Mouse (Mus musculus) heart, embryonic 14.5 days (tissue): Measurements from ENCODE around the gene Fthl17a. TPM values are rescaled to one million over a fixed set of nuclear protein-coding genes. Genes with fewer than 3 reads are reported as not detected.
A peak's percentile ranks its signal among the peaks of the same experiment; 100 is the strongest.

Experiments
- ATAC-seq: fragments of 200-750 bp; cut with Nextera tagmentation; 2 replicates; pipeline ENCODE4 v1.8.0; 2017; ENCODE audit warnings: low read depth, moderate TSS enrichment; ENCODE audit not compliant: insufficient number of reproducible peaks, insufficient read depth, low FRiP score
- H3K27ac ChIP-seq, 2 experiments: fragments of 200-500 bp in 1 of 2; fragments of 300-500 bp in 1 of 2; sonication (generic) in 1 of 2; replicated peaks in 1 of 2; 2 replicates each; pipeline ENCODE4 v1.5.1; 2012 to 2014; ENCODE audit warnings: low read depth in 2 of 2, low read length in 2 of 2, control low read depth in 1 of 2, mild to moderate bottlenecking in 1 of 2, mixed read lengths in 1 of 2; ENCODE audit not compliant: control insufficient read depth in 1 of 2, insufficient read depth in 1 of 2
- H3K27me3 ChIP-seq: fragments of 300-500 bp; sonication (generic); 2 replicates; pipeline ENCODE4 v1.6.1; 2014; ENCODE audit warnings: mild to moderate bottlenecking, low read length, control low read depth; ENCODE audit not compliant: control insufficient read depth, insufficient read depth
- H3K36me3 ChIP-seq: fragments of 300-500 bp; sonication (generic); 2 replicates; pipeline ENCODE4 v1.6.1; 2014; ENCODE audit warnings: mild to moderate bottlenecking, control low read depth, low read length, mixed read lengths; ENCODE audit not compliant: control insufficient read depth, insufficient read depth
- H3K4me1 ChIP-seq, 2 experiments: fragments of 200-500 bp in 1 of 2; fragments of 300-500 bp in 1 of 2; sonication (generic) in 1 of 2; 2 replicates each; pipeline ENCODE4 v1.6.1; 2012 to 2014; ENCODE audit warnings: low read length in 2 of 2, control low read depth in 1 of 2, mixed read lengths in 1 of 2; ENCODE audit not compliant: control insufficient read depth in 2 of 2, insufficient read depth in 2 of 2
- H3K4me2 ChIP-seq: fragments of 300-500 bp; sonication (generic); 2 replicates; pipeline ENCODE4 v1.6.1; 2014; ENCODE audit warnings: mild to moderate bottlenecking, low read length
- H3K4me3 ChIP-seq, 2 experiments: fragments of 200-500 bp in 1 of 2; fragments of 300-500 bp in 1 of 2; sonication (generic) in 1 of 2; 2 replicates each; pipeline ENCODE4 v1.5.1; 2012 to 2014; ENCODE audit warnings: low read length in 2 of 2, mild to moderate bottlenecking in 2 of 2, control low read depth in 1 of 2, low read depth in 1 of 2, moderate library complexity in 1 of 2; ENCODE audit not compliant: control insufficient read depth in 1 of 2, insufficient read depth in 1 of 2
- H3K9ac ChIP-seq: fragments of 300-500 bp; sonication (generic); 2 replicates; pipeline ENCODE4 v1.6.1; 2014; ENCODE audit warnings: mild to moderate bottlenecking, low read length
- H3K9me3 ChIP-seq: fragments of 300-500 bp; sonication (generic); 2 replicates; pipeline ENCODE4 v1.6.1; 2016; ENCODE audit warnings: low read length, control low read depth; ENCODE audit not compliant: control insufficient read depth
- WGBS: fragments of 180-500 bp; shearing (Covaris S2); extraction: QIAGEN DNeasy Blood & Tissue Kit; methylation state at CpG from one replicate; pipeline ENCODE4 v1.1.7; 2014; 5-methylcytosine and 5-hydroxymethylcytosine counted together
- polyA plus RNA-seq: library from polyadenylated mRNA; unstranded; fragments of >200 nt; fragmentation: Nextera tagmentation; extraction: Ambion mirVana; gene quantifications from 2 replicates; pipeline ENCODE4 v1.2.1, GENCODE M21; 2014

Fthl17a gene
- not detected in 2 replicates for polyA plus RNA-seq

DNA sequence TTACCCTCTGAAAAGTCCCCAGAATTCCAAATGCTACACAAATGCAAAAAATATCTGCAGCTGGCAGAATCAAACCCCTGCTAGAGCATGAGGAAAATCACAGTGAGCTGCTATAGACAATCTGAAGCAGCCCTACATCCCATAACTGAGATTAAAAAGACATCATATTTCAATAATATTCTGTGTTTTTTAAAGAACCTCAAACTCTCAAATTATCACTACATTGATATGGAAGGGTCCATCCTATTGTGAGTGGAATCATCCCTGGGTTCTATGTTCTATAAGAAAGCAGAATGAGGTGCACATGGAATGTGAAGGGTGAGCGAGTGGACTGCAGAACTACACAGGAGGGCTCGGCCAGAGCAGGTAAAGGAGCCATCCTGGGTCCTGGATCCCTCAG lies at the start of gene Fthl17a:
TSS of gene Fthl17a (plus strand) at position 301 of the 400 bp plus-strand sequence.
- 79% methylated on average over 2 of the region's 2 CpGs for WGBS
- Histone ChIP-seq H3K9me3 (no peaks in the 10 kb centered on the region), H3K36me3 (no peaks in the 10 kb centered on the region), H3K4me2 (no peak within 1 kb of the TSS), H3K27ac (no peak within 1 kb of the TSS), H3K4me1 (no peaks in the 10 kb centered on the region), H3K4me3 (no peak within 1 kb of the TSS), H3K9ac (no peak within 1 kb of the TSS), H3K27me3 (no peaks in the 10 kb centered on the region)
- ATAC-seq = no peak

DNA sequence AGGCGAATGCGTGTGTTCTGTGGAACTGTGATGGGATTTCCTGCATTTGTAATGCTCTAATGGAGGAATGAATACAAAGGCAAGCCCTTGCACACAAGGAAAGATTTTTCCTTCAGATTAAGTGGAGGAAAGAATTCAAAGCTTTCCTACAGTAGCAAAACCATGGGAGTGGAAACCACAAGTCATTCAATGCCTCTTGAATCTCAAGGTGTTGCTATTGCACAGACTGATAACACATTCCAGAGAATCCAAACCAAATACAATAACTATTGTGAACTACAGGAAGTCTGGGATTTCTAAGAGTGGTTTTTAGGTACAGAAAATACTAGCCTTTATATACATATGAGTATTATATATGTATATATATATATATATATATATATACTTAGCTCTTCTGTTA lies 42.5 kb upstream of the Fthl17a start:
- H3K36me3 ChIP-seq = no peaks in the 10 kb centered on the region
- H3K4me3 ChIP-seq = no peak overlapping the region
- no peaks in the 10 kb centered on the region for H3K4me1 ChIP-seq
- H3K27ac ChIP-seq = no peak overlapping the region
- H3K27me3 ChIP-seq = no peaks in the 10 kb centered on the region
- WGBS = 76% methylated on average over 2 of the region's 2 CpGs
- H3K9ac ChIP-seq = no peak overlapping the region
- no peaks in the 10 kb centered on the region for H3K9me3 ChIP-seq
- ATAC-seq = no peak
- no peak overlapping the region for H3K4me2 ChIP-seq

DNA sequence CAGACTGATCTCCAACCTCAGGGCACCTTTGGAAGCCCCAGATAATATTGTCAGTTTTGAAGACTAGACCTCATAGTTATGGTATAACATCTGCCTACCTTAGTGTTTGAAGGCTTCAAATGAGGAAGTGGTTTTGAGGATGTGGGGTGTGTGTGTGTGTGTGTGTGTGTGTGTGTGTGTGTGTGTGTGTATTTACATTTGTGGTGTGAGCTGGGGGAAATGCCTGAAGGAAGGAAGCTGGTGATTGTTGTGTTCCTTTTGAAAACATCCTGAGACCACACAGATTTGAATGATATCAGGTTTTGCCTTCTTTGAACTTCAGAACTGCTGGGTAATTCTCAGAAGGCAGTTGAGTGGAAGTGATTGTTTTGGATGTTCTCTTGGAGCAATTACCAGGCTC lies 22.6 kb upstream of the Fthl17a start:
- Histone ChIP-seq H3K4me1 (no peaks in the 10 kb centered on the region), H3K27ac (no peak overlapping the region), H3K4me2 (no peak overlapping the region), H3K36me3 (no peaks in the 10 kb centered on the region), H3K27me3 (no peaks in the 10 kb centered on the region), H3K9ac (no peak overlapping the region), H3K4me3 (no peak overlapping the region), H3K9me3 (no peaks in the 10 kb centered on the region)
- ATAC-seq = no peak

DNA sequence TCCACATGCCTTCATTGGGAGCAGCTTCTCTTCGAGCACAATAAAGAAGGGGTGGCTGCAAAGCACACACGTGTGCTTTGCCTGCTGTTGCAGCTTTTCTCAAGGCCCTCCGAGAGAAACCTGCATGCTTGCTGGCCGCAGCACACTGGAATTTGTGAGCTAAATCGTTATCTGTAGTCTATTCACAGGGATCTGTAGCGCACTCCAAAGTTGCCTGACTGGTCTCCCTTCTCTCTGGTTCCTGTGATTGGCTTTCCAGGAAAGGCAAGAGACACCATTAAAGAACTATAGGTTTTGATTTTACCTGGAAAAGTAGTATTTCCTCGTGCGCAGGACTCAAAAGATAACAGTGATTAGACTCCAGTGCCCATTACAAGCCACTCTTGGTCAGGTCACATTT lies 22.3 kb downstream of the Fthl17a start:
- ATAC-seq = no peak
- Histone ChIP-seq H3K9me3 (0 out of 2 replicates have a peak, but pooled peaks cover 4% of the 10 kb centered on the region), H3K27ac (no peak overlapping the region), H3K36me3 (no peaks in the 10 kb centered on the region), H3K4me1 (0 out of 4 replicates have a peak, but pooled peaks cover 0 to 3% of the 10 kb centered on the region in 2 experiments), H3K4me2 (peak overlapping the region; percentile 44), H3K27me3 (no peaks in the 10 kb centered on the region), H3K4me3 (no peak overlapping the region), H3K9ac (no peak overlapping the region)
- 33% methylated on average over 8 of the region's 8 CpGs for WGBS

DNA sequence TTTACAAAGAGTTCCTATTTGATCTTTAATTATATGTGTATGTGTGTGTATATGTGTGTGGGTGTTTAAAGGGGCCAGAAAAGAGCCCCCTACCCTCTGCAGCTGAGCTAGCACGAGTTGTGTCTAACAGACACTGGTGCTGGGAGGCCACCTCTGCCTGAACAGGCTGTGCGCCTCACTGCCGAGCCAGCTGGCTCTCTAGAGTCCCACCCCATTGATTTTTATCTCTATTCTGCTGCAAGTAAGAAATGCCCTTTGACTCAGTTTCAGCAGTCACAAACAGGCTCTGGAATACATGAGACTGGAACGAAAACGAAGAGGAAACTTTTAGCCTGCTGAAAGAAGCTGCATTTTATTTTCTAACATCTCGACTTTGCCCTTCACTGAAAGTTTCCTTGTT lies 22.8 kb downstream of the Fthl17a start:
- no peak overlapping the region for H3K27ac ChIP-seq

DNA sequence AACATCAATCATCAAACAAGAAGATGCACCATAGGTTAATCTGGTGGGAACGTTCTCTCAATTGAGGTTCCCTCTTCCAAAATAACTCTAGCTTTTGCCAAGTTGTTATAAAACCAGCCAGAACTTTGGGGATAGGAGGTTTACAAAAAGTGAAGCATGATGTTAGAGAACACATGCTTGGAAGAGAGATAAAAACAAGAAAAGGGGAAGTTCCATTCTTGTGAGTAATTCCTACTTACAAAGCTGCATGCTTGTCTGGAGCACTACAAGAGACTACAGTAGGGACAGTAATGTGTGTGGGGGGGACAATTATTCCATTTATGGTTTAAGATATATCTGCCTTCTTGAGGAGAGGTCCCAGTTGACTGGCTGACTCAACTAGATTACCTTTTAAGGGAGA lies 40.4 kb downstream of the Fthl17a start:
- no peak overlapping the region for H3K9ac ChIP-seq
- no peak for ATAC-seq
- no peaks in the 10 kb centered on the region for H3K27me3 ChIP-seq
- H3K4me2 ChIP-seq = no peak overlapping the region
- no peaks in the 10 kb centered on the region for H3K9me3 ChIP-seq
- no peak overlapping the region for H3K4me3 ChIP-seq
- no peaks in the 10 kb centered on the region for H3K4me1 ChIP-seq
- WGBS = 71% methylated on average over 1 of the region's 1 CpGs
- no peak overlapping the region for H3K27ac ChIP-seq
- H3K36me3 ChIP-seq = no peaks in the 10 kb centered on the region

More for the DNA sequence above, 22.8 kb downstream of the Fthl17a start:
- Histone ChIP-seq H3K36me3 (no peaks in the 10 kb centered on the region), H3K4me1 (0 out of 4 replicates have a peak, but pooled peaks cover 0 to 3% of the 10 kb centered on the region in 2 experiments), H3K9ac (no peak overlapping the region), H3K4me2 (peak overlapping the region; percentile 44), H3K9me3 (0 out of 2 replicates have a peak, but pooled peaks cover 4% of the 10 kb centered on the region), H3K4me3 (no peak overlapping the region), H3K27me3 (no peaks in the 10 kb centered on the region)
- no peak for ATAC-seq
- whole genome bisulfite sequencing = 39% methylated on average over 6 of the region's 6 CpGs

DNA sequence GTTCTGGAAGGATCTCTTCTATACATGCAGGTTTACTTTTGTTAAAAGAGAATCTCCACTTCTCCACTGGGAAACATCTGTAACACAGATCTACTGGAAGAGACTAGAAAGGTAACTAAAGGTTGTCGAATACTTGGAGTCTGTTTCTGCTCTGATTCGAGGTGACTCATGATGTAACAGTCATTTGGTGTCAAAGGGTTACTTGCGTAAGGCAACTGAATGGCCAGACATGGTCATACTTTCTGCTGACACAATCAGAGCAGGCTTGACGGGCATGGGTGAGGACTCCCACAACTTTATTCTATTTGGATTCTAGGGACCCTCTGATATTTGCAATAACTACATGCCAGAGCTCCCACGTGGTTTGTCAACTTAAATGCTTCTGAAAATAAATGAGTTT lies 43.3 kb downstream of the Fthl17a start:
- Histone ChIP-seq H3K36me3 (no peaks in the 10 kb centered on the region), H3K9ac (no peak overlapping the region), H3K4me1 (no peaks in the 10 kb centered on the region), H3K4me3 (no peak overlapping the region), H3K9me3 (no peaks in the 10 kb centered on the region), H3K27ac (no peak overlapping the region), H3K27me3 (no peaks in the 10 kb centered on the region), H3K4me2 (no peak overlapping the region)
- 68% methylated on average over 5 of the region's 5 CpGs for WGBS
- ATAC-seq = no peak

DNA sequence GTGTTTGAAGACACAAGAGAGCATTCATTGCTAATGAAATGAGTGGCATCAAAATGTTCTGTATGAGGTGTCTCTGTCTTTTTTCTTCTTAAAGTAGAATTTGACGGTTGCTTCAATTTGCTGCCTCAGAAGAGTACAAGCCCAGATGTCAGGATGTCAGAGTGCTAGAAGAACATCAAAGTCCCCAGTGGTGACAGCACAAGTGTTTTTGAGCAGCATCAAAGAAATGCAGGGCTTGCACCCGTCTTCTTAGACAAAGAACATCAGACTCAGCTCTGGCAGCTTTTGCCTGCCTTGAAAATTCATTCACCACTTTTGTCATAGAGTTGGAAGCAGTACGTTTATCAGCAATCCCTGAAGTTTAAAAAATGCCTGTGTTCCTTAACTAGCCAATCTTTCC lies 44.5 kb downstream of the Fthl17a start:
- H3K4me1 ChIP-seq = no peaks in the 10 kb centered on the region
- no peaks in the 10 kb centered on the region for H3K9me3 ChIP-seq
- H3K9ac ChIP-seq = no peak overlapping the region
- H3K4me2 ChIP-seq = no peak overlapping the region
- H3K36me3 ChIP-seq = no peaks in the 10 kb centered on the region
- H3K27ac ChIP-seq = no peak overlapping the region
- no peak overlapping the region for H3K4me3 ChIP-seq
- no peaks in the 10 kb centered on the region for H3K27me3 ChIP-seq
- WGBS = 36% methylated on average over 3 of the region's 3 CpGs
- no peak for ATAC-seq
